Mouse (Mus musculus): Measurements from ENCODE around the gene Rab3b. TPM values are rescaled to one million over a fixed set of nuclear protein-coding genes. Genes with fewer than 3 reads are reported as not detected.

Gene Rab3b
- not detected for polyA plus RNA-seq (2014; fragmentation: Illumina TruSeq; extraction: RNeasy Lipid Tissue Mini Kit (QIAGEN cat#74804); ENCODE audit: low read depth, low replicate concordance)

GRCm38 (mm10) chr4:108878963-108879822 is at the start of gene Rab3b:
Gene Rab3b (plus strand): TSS chr4:108879063.

DNA sequence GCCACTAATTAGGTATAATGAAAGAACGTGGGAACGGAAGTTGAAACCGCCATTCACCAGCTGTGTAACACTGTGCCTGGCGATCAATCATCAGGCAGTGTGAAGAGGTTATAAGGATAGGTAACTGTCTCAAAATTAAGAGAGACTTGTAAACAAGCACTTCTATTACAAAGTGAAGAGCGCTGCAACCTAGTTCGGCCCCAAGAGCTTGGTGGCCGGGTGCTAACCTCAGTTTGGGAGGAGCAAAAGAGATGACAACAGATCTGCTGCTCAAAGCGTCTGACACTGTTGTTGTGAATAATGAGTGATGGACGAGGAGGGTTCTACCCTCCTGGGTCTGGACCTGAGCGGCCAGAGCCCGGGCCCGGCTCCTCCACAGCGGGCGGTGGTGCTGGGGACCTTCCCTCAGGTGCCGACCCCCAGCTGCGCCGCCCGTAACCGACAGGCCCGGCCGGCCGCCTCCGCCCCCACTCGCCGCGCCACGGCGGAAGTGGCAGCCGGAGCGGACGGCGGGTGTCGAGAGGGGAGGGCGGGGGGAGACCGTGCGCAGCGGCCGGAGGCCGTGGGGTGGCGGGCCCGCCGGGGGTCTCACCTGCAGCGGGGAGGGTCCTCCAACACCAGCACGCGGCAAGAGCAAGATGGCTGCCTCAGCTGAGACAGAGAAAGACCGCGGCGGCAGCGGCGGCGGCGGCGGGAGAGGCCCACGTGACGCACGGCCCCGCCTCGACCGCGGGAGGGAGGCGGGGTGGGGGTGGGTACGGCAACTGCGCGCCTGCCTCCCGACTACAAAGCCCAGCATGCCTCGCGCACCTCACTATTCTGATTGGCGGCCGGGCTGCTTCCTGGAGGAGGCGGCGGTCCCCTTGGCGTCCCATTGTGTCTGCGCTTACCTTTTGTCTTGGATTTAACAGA is 45.7 kb upstream of the Rab3b start, which contains the start of gene Btf3l4:
Gene Btf3l4, minus strand, starts transcription at position 699 of the 912 bp plus-strand sequence.

GRCm38 (mm10) chr4:108834115-108834970 is 44.5 kb upstream of the Rab3b start, which contains the start of gene Txndc12:
Gene Txndc12 (plus strand): TSS chr4:108834601.

DNA sequence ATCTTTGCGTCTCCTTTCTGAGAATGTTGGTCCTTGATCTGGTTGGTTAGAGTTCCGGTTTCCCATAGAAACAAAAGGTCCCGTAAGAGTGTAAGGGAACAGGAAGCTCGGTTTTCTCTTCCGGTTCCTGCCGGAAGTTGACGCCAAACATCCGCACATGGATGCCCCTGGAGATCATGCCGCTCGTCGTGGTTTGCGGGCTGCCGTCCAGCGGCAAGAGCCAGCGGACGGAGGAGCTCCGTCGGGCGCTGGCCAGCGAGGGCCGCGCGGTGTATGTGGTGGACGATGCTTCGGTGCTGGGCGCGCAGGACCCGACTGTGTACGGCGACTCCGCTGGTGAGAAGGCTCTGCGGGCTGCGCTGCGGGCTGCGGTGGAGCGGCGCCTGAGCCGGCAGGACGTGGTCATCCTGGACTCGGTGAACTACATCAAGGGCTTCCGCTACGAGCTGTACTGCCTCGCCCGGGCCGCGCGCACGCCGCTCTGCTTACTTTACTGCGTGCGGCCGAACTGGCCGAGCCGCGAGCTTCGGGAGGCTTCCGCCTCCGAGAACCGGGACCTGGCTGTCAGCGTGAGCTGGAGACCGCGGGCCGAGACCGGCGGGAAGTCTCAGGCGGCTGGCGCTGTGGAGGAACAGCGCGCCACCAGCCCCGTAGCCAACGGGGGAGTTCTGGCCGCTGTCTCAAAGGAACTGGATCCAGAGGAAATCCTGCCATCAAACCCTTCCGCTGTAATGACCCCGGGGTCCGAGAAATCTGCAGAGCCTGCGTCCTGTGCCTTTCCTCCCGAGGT is 31.0 kb upstream of the Rab3b start, which contains the start of gene Kti12:
Gene Kti12, plus strand, starts transcription at position 71 of the 790 bp plus-strand sequence.

DNA sequence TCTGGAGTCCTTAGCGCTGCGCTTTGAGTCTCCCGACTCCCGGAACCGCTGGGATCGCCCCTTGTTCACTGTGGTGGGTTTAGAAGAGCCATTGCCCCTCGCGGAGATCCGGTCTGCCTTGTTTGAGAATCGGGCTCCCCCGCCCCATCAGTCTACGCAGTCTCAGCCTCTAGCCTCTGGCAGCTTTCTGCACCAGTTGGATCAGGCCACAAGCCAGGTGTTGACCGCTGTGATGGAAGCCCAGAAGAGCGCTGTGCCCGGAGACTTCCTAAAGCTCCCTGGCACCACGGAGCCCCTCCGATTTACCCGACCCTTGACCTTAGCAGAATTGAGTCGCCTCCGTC is 30.4 kb upstream of the Rab3b start, which contains the start of gene A730015C16Rik:
Gene A730015C16Rik, minus strand, starts transcription at position 115 of the 344 bp plus-strand sequence.

Other genes starting within 250 kb of the Rab3b start
- gene 3110021N24Rik, start 159.4 kb upstream of the Rab3b start, polyA plus RNA-seq (2014; fragmentation: Illumina TruSeq; extraction: RNeasy Lipid Tissue Mini Kit (QIAGEN cat#74804); ENCODE audit: low read depth, low replicate concordance): 0.21 TPM
- 14.5 TPM for gene Zfyve9, start 98.3 kb upstream of the Rab3b start, polyA plus RNA-seq (2014; fragmentation: Illumina TruSeq; extraction: RNeasy Lipid Tissue Mini Kit (QIAGEN cat#74804); ENCODE audit: low read depth, low replicate concordance)
- gene Btf3l4, start 45.4 kb upstream of the Rab3b start, polyA plus RNA-seq (2014; fragmentation: Illumina TruSeq; extraction: RNeasy Lipid Tissue Mini Kit (QIAGEN cat#74804); ENCODE audit: low read depth, low replicate concordance): 152 TPM
- gene Txndc12, start 44.5 kb upstream of the Rab3b start, polyA plus RNA-seq (2014; fragmentation: Illumina TruSeq; extraction: RNeasy Lipid Tissue Mini Kit (QIAGEN cat#74804); ENCODE audit: low read depth, low replicate concordance): 35.4 TPM
- 13.0 TPM for gene Kti12, start 31.3 kb upstream of the Rab3b start, polyA plus RNA-seq (2014; fragmentation: Illumina TruSeq; extraction: RNeasy Lipid Tissue Mini Kit (QIAGEN cat#74804); ENCODE audit: low read depth, low replicate concordance)
- gene A730015C16Rik, start 30.4 kb upstream of the Rab3b start, polyA plus RNA-seq (2014; fragmentation: Illumina TruSeq; extraction: RNeasy Lipid Tissue Mini Kit (QIAGEN cat#74804); ENCODE audit: low read depth, low replicate concordance): not detected
- 128 TPM for gene Nrd1, start 121.6 kb downstream of the Rab3b start, polyA plus RNA-seq (2014; fragmentation: Illumina TruSeq; extraction: RNeasy Lipid Tissue Mini Kit (QIAGEN cat#74804); ENCODE audit: low read depth, low replicate concordance)